Mouse (Mus musculus) gastrocnemius, postnatal 10 days (tissue): ENCODE results near the gene Tcap. TPM values are rescaled to one million over a fixed set of nuclear protein-coding genes. Genes with fewer than 3 reads are reported as not detected.

Experiments used
- DNase-seq: peaks from one replicate; pipeline ENCODE4 v3.0.0; 2021; ENCODE audit warnings: mixed read lengths
- long read RNA-seq, 2 experiments: library from polyadenylated mRNA; stranded (forward); transcript quantifications; one replicate each; pipeline ENCODE4 v2.0.0; 2021
- total RNA-seq, 2 experiments: library from RNA; stranded (reverse); gene quantifications; 2 replicates each; pipeline ENCODE4 v1.2.3; 2021

Tcap gene
- total RNA-seq, result 100 to 1,000 TPM; 585 to 712 TPM
- long read RNA-seq, experiment 1, transcript Tcap-201 (2 exons, 948 nt), result major isoform, 903 of 927 reads
- long read RNA-seq, experiment 1, partial matches to known transcripts, result 0 of 927 reads
- long read RNA-seq, experiment 1, other reads (novel, unspliced or antisense), result 24 of 927 reads
- long read RNA-seq, experiment 2, transcript Tcap-201 (2 exons, 948 nt), result major isoform, 1,260 of 1,297 reads
- long read RNA-seq, experiment 2, partial matches to known transcripts, result 0 of 1,297 reads
- long read RNA-seq, experiment 2, other reads (novel, unspliced or antisense), result 37 of 1,297 reads

GRCm38 (mm10) chr11:98383261-98384030 lies at the start of gene Tcap:
TSS of gene Tcap (plus strand) at chr11:98383811.
- DNase-seq, result peak; percentile 37

GRCm38 (mm10) chr11:98333981-98334741 lies 49.5 kb upstream of the Tcap start:
- DNase-seq, result no peak

GRCm38 (mm10) chr11:98335250-98335649 lies 48.4 kb upstream of the Tcap start:
- DNase-seq, result no peak

- no peak for DNase-seq
Observed at GRCm38 (mm10) chr11:98336245-98337107, 47.1 kb upstream of the Tcap start.

GRCm38 (mm10) chr11:98338507-98338961 lies 45.1 kb upstream of the Tcap start:
- peak; percentile 53 for DNase-seq

GRCm38 (mm10) chr11:98339071-98339501 lies 44.5 kb upstream of the Tcap start:
- no peak for DNase-seq

- DNase-seq, result no peak
Observed at GRCm38 (mm10) chr11:98339679-98340287, 43.8 kb upstream of the Tcap start.

- no peak for DNase-seq
Observed at GRCm38 (mm10) chr11:98340597-98340996, 43.0 kb upstream of the Tcap start.

- DNase-seq, result no peak
Observed at GRCm38 (mm10) chr11:98341174-98341573, 42.4 kb upstream of the Tcap start.

GRCm38 (mm10) chr11:98342000-98342945 lies 41.3 kb upstream of the Tcap start:
- DNase-seq, result peak; percentile 96

- DNase-seq, result peak; percentile 78
Observed at GRCm38 (mm10) chr11:98345253-98345652, 38.4 kb upstream of the Tcap start.

- no peak for DNase-seq
Observed at GRCm38 (mm10) chr11:98346168-98346567, 37.4 kb upstream of the Tcap start.

GRCm38 (mm10) chr11:98347385-98348082 lies 36.1 kb upstream of the Tcap start:
- DNase-seq, result no peak

- no peak for DNase-seq
Observed at GRCm38 (mm10) chr11:98348083-98348961, 35.3 kb upstream of the Tcap start, which contains the start of gene Ppp1r1b. TSS of gene Ppp1r1b (plus strand) at chr11:98348404.

GRCm38 (mm10) chr11:98349308-98349707 lies 34.3 kb upstream of the Tcap start:
- no peak for DNase-seq

GRCm38 (mm10) chr11:98352272-98352990 lies 31.2 kb upstream of the Tcap start:
- no peak for DNase-seq

GRCm38 (mm10) chr11:98353651-98354211 lies 29.9 kb upstream of the Tcap start:
- no peak for DNase-seq
